Mouse (Mus musculus): ENCODE measurements around the gene Trdmt1.

DNA sequence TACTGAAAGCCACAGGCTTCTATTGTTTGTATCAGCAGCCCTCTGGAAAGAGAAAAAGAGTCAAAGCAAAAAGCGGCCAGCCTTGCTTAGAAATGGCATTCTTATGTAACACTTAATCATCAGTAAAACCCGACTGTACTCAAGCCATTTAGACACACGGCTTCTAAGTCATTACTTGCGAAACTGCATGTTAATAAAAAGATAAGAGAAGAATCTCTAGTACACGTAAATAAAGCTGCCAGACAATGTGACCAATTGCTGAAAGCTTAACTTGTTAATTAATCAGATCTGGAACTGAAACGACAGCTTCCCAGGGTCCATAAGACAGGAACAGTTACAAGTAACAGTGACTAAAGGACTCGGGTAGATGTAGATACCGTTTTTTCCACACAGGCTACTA is 22.4 kb downstream of the Trdmt1 start:
- TF ChIP-seq POLR2A (IDR thresholded peaks at IDR 0.05; ENCODE audit: low read depth, low read length) = no peak
- TF ChIP-seq CTCF (IDR thresholded peaks at IDR 0.05; ENCODE audit: borderline replicate concordance, insufficient read depth, low read length) = no peak

Data from embryonic fibroblast, embryonic 13.5 days (primary cell).